Mouse (Mus musculus) frontal cortex, adult (tissue): Measurements from ENCODE around the gene Prr15l.

ENCODE experiments used
- ATAC-seq: cut with Nextera tagmentation; 2 replicates; pipeline ENCODE4 v1.9.2; 2017; ENCODE audit warnings: mild to moderate bottlenecking, moderate library complexity, mixed read lengths; ENCODE audit not compliant: low TSS enrichment

Prr15l gene

GRCm38 (mm10) chr11:96928088-96928487 lies at the start of gene Prr15l:
Gene Prr15l (plus strand): TSS chr11:96928104.
- ATAC-seq = no peak

- ATAC-seq = no peak
These were observed 49.2 kb upstream of the Prr15l start for GRCm38 (mm10) chr11:96878715-96879114.

GRCm38 (mm10) chr11:96879359-96879758 lies 48.5 kb upstream of the Prr15l start:
- no peak for ATAC-seq

GRCm38 (mm10) chr11:96880296-96880695 lies 47.6 kb upstream of the Prr15l start:
- no peak for ATAC-seq

GRCm38 (mm10) chr11:96885901-96886340 lies 42.0 kb upstream of the Prr15l start:
- no peak for ATAC-seq

- ATAC-seq = no peak
These were observed 40.9 kb upstream of the Prr15l start for GRCm38 (mm10) chr11:96886942-96887546.

GRCm38 (mm10) chr11:96891784-96892527 lies 35.9 kb upstream of the Prr15l start:
- ATAC-seq = no peak

- no peak for ATAC-seq
These were observed 34.6 kb upstream of the Prr15l start for GRCm38 (mm10) chr11:96893203-96893842.

GRCm38 (mm10) chr11:96895886-96896285 lies 32.0 kb upstream of the Prr15l start:
- ATAC-seq = no peak

GRCm38 (mm10) chr11:96899449-96900306 lies 28.2 kb upstream of the Prr15l start:
- no peak for ATAC-seq

- no peak for ATAC-seq
These were observed 26.6 kb upstream of the Prr15l start for GRCm38 (mm10) chr11:96901332-96901731.

GRCm38 (mm10) chr11:96902639-96903635 lies 25.0 kb upstream of the Prr15l start:
- ATAC-seq = peak; percentile 38; the same call in 1 of the 2 replicates

GRCm38 (mm10) chr11:96906431-96907161 lies 21.3 kb upstream of the Prr15l start:
- no peak for ATAC-seq

GRCm38 (mm10) chr11:96908594-96908993 lies 19.3 kb upstream of the Prr15l start:
- no peak for ATAC-seq

GRCm38 (mm10) chr11:96910003-96910402 lies 17.9 kb upstream of the Prr15l start:
- peak; percentile 92 for ATAC-seq

GRCm38 (mm10) chr11:96912682-96913081 lies 15.2 kb upstream of the Prr15l start:
- no peak for ATAC-seq

- ATAC-seq = peak; percentile 99
These were observed 11.6 kb upstream of the Prr15l start, which contains the start of gene Cdk5rap3 for GRCm38 (mm10) chr11:96916044-96916884. Gene Cdk5rap3 (minus strand): TSS chr11:96916496.

- no peak for ATAC-seq
These were observed 11.0 kb upstream of the Prr15l start for GRCm38 (mm10) chr11:96916885-96917396.

- ATAC-seq = no peak
These were observed 10.5 kb upstream of the Prr15l start for GRCm38 (mm10) chr11:96917415-96917814.
